Mouse (Mus musculus): Measurements from ENCODE around the gene Tpm4.

GRCm38 (mm10) chr8:72145511-72145910 is 10.7 kb downstream of the Tpm4 start:
- no peak for TF ChIP-seq CTCF (IDR thresholded peaks at IDR 0.05)
- no peak for TF ChIP-seq POLR2A (IDR thresholded peaks at IDR 0.05; ENCODE audit: insufficient read depth, low read depth, low read length)

Measured in heart, adult 2 months (tissue).